ENCODE assay signal across 8 mouse cellular contexts in genomic region chr7:16817693-16818092, GRCm38 (mm10). TPM values are rescaled to one million over a fixed set of nuclear protein-coding genes. Genes with fewer than 3 reads are reported as not detected.
A peak's percentile ranks its signal among the peaks of the same experiment; 100 is the strongest.
DNase-seq lines count a peak whose midpoint lies in the region; ATAC-seq and TF ChIP-seq lines count a peak whose summit lies in the region.

No protein-coding gene starts in this region.

- TF ChIP-seq EP300 in stomach, postnatal 0 days (optimal IDR thresholded peaks at IDR 0.05): no peak

- peak overlapping the region; percentile 99; the same call in 1 of the 2 replicates for H3K9ac ChIP-seq in limb, embryonic 11.5 days (ENCODE audit: low read length)
- peak overlapping the region; percentile 99 for H3K9ac ChIP-seq in stomach, postnatal 0 days (ENCODE audit: low read length)

- ATAC-seq in erythroblast, adult 5-6 weeks (replicated peaks; ENCODE audit: low FRiP score, poor library complexity, severe bottlenecking): no peak
- ATAC-seq in megakaryocyte, adult 5-6 weeks (ENCODE audit: poor library complexity, severe bottlenecking): no peak
- ATAC-seq in limb, embryonic 11.5 days (ENCODE audit: insufficient number of reproducible peaks, low FRiP score, low TSS enrichment, low read depth): no peak
- no peak for ATAC-seq in stomach, postnatal 0 days (ENCODE audit: low FRiP score, low TSS enrichment)

- peaks cover 66% of the 10 kb centered on the region for H3K4me1 ChIP-seq in erythroblast, embryonic 14.5 days (ENCODE audit: control insufficient read depth)
- peaks cover 73% of the 10 kb centered on the region for H3K4me1 ChIP-seq in megakaryocyte, embryonic 14.5 days
- peaks cover 28% of the 10 kb centered on the region for H3K4me1 ChIP-seq in limb, embryonic 11.5 days (ENCODE audit: control insufficient read depth, insufficient read depth, low read length)
- H3K4me1 ChIP-seq in stomach, postnatal 0 days (replicated peaks; ENCODE audit: control insufficient read depth, insufficient read depth): peaks cover 14% of the 10 kb centered on the region

- no peaks in the 10 kb centered on the region for H3K9me3 ChIP-seq in erythroblast, embryonic 14.5 days (ENCODE audit: control insufficient read depth, low read length)
- no peaks in the 10 kb centered on the region for H3K9me3 ChIP-seq in megakaryocyte, embryonic 14.5 days
- no peaks in the 10 kb centered on the region for H3K9me3 ChIP-seq in limb, embryonic 11.5 days (ENCODE audit: control insufficient read depth, low read length)
- no peaks in the 10 kb centered on the region for H3K9me3 ChIP-seq in stomach, postnatal 0 days (ENCODE audit: control insufficient read depth, low read length)

- peak overlapping the region; percentile 93 for H3K4me2 ChIP-seq in limb, embryonic 11.5 days (ENCODE audit: low read depth, severe bottlenecking)
- peak overlapping the region; percentile 91 for H3K4me2 ChIP-seq in stomach, postnatal 0 days (replicated peaks; ENCODE audit: low read depth)

- peak overlapping the region; percentile 78 for H3K4me3 ChIP-seq in erythroblast, embryonic 14.5 days (replicated peaks)
- peak overlapping the region; percentile 98 for H3K4me3 ChIP-seq in megakaryocyte, embryonic 14.5 days (replicated peaks)
- peak overlapping the region; percentile 93 for H3K4me3 ChIP-seq in limb, embryonic 11.5 days (ENCODE audit: low read depth, low read length)
- H3K4me3 ChIP-seq in stomach, postnatal 0 days (ENCODE audit: low read depth, low read length): peak overlapping the region; percentile 100

- no peak overlapping the region for H3K27ac ChIP-seq in limb, embryonic 11.5 days (replicated peaks; ENCODE audit: low read depth, low read length)
- H3K27ac ChIP-seq in stomach, postnatal 0 days (replicated peaks): no peak overlapping the region; the same call in 1 of the 2 replicates

- TF ChIP-seq CTCF in stomach, postnatal 0 days (IDR thresholded peaks at IDR 0.05; ENCODE audit: low read depth): no peak

- H3K27me3 ChIP-seq in erythroblast, embryonic 14.5 days (ENCODE audit: control insufficient read depth): no peaks in the 10 kb centered on the region
- no peaks in the 10 kb centered on the region for H3K27me3 ChIP-seq in megakaryocyte, embryonic 14.5 days (replicated peaks)
- no peaks in the 10 kb centered on the region for H3K27me3 ChIP-seq in limb, embryonic 11.5 days (ENCODE audit: control insufficient read depth, insufficient read depth, low read length)
- no peaks in the 10 kb centered on the region for H3K27me3 ChIP-seq in stomach, postnatal 0 days (ENCODE audit: control insufficient read depth, insufficient read depth, low read length)

- 75% methylated on average over 3 of the region's 3 CpGs for WGBS in limb, embryonic 11.5 days
- WGBS in stomach, postnatal 0 days: 33% methylated on average over 3 of the region's 3 CpGs

- no peak for DNase-seq in limb, embryonic 11.5 days (ENCODE audit: low spot score)
- no peak for DNase-seq in stomach, postnatal 0 days (ENCODE audit: low spot score)
- no peak for DNase-seq in spleen, postnatal 10 days (ENCODE audit: low spot score in 2 of 2)
- DNase-seq in gastrocnemius, adult 8-10 months (ENCODE audit: low spot score in 2 of 2): no peak

- H3K36me3 ChIP-seq in erythroblast, embryonic 14.5 days (ENCODE audit: control insufficient read depth): peaks cover 63% of the 10 kb centered on the region
- H3K36me3 ChIP-seq in megakaryocyte, embryonic 14.5 days (replicated peaks; ENCODE audit: low read length): peaks cover 52% of the 10 kb centered on the region
- peaks cover 2% of the 10 kb centered on the region for H3K36me3 ChIP-seq in limb, embryonic 11.5 days (ENCODE audit: control insufficient read depth, insufficient read depth, low read length)
- no peaks in the 10 kb centered on the region for H3K36me3 ChIP-seq in stomach, postnatal 0 days (ENCODE audit: control insufficient read depth, insufficient read depth, low read length)

RNA-seq across cellular contexts. Expression of gene Fkrp, which starts 1.2 kb away (rescaled TPM):
- 1.2 and 1.5 TPM in 2 replicates for polyA plus RNA-seq in erythroblast, embryonic 14.5 days (2012)
- 2.5 and 4.2 TPM in 2 replicates for total RNA-seq in erythroblast, adult 5-6 weeks (2015; ENCODE audit: low replicate concordance)
- total RNA-seq in erythroblast, adult 5-6 weeks (2017; ENCODE audit: low replicate concordance): 3.1 and 8.0 TPM in 2 replicates
- 14.8 and 21.1 TPM in 2 replicates for polyA plus RNA-seq in megakaryocyte, embryonic 14.5 days (2012; ENCODE audit: insufficient read depth, low replicate concordance)
- total RNA-seq in megakaryocyte, adult 5-6 weeks (2015): 8.1 and 12.4 TPM in 2 replicates
- total RNA-seq in megakaryocyte, adult 5-6 weeks (2017): 8.1 and 10.6 TPM in 2 replicates
- 25.4 and 29.3 TPM in 2 replicates for polyA plus RNA-seq in limb, embryonic 11.5 days (2014; fragmentation: Nextera tagmentation; extraction: Ambion mirVana)
- polyA plus RNA-seq in stomach, postnatal 0 days (2015; fragmentation: Nextera tagmentation; extraction: Ambion mirVana): 14.2 and 14.5 TPM in 2 replicates
- 10 to 100 TPM; 55.5 to 67.9 (median 62.9) TPM for total RNA-seq in gastrocnemius, adult 8-10 months (2022)

RNA-seq across cellular contexts. Expression of gene Strn4, which starts 2.0 kb away (rescaled TPM):
- polyA plus RNA-seq in erythroblast, embryonic 14.5 days (2012): 11.1 and 11.3 TPM in 2 replicates
- total RNA-seq in erythroblast, adult 5-6 weeks (2015; ENCODE audit: low replicate concordance): 21.5 and 22.4 TPM in 2 replicates
- 34.3 and 69.7 TPM in 2 replicates for total RNA-seq in erythroblast, adult 5-6 weeks (2017; ENCODE audit: low replicate concordance)
- 83.0 and 118 TPM in 2 replicates for polyA plus RNA-seq in megakaryocyte, embryonic 14.5 days (2012; ENCODE audit: insufficient read depth, low replicate concordance)
- 25.7 and 27.6 TPM in 2 replicates for total RNA-seq in megakaryocyte, adult 5-6 weeks (2015)
- 45.9 and 50.0 TPM in 2 replicates for total RNA-seq in megakaryocyte, adult 5-6 weeks (2017)
- polyA plus RNA-seq in limb, embryonic 11.5 days (2014; fragmentation: Nextera tagmentation; extraction: Ambion mirVana): 125 and 128 TPM in 2 replicates
- polyA plus RNA-seq in stomach, postnatal 0 days (2015; fragmentation: Nextera tagmentation; extraction: Ambion mirVana): 45.1 and 45.2 TPM in 2 replicates
- 10 to 100 TPM; 11.0 to 15.6 (median 14.0) TPM for total RNA-seq in gastrocnemius, adult 8-10 months (2022)

RNA-seq across cellular contexts. Expression of gene Prkd2, which starts 25.0 kb away (rescaled TPM):
- polyA plus RNA-seq in erythroblast, embryonic 14.5 days (2012): 0.61 and 0.66 TPM in 2 replicates
- total RNA-seq in erythroblast, adult 5-6 weeks (2015; ENCODE audit: low replicate concordance): 4.6 and 18.8 TPM in 2 replicates
- 2.5 and 5.1 TPM in 2 replicates for total RNA-seq in erythroblast, adult 5-6 weeks (2017; ENCODE audit: low replicate concordance)
- 54.4 and 70.1 TPM in 2 replicates for polyA plus RNA-seq in megakaryocyte, embryonic 14.5 days (2012; ENCODE audit: insufficient read depth, low replicate concordance)
- 8.8 and 14.0 TPM in 2 replicates for total RNA-seq in megakaryocyte, adult 5-6 weeks (2015)
- 9.4 and 10.1 TPM in 2 replicates for total RNA-seq in megakaryocyte, adult 5-6 weeks (2017)
- polyA plus RNA-seq in limb, embryonic 11.5 days (2014; fragmentation: Nextera tagmentation; extraction: Ambion mirVana): 16.6 and 16.8 TPM in 2 replicates
- polyA plus RNA-seq in stomach, postnatal 0 days (2015; fragmentation: Nextera tagmentation; extraction: Ambion mirVana): 7.5 and 8.8 TPM in 2 replicates
- 1 to 10 TPM; 2.5 to 4.1 (median 3.4) TPM for total RNA-seq in gastrocnemius, adult 8-10 months (2022)

RNA-seq across cellular contexts. Expression of gene Slc1a5, which starts 36.6 kb away (rescaled TPM):
- polyA plus RNA-seq in erythroblast, embryonic 14.5 days (2012): 24.9 and 33.8 TPM in 2 replicates
- total RNA-seq in erythroblast, adult 5-6 weeks (2015; ENCODE audit: low replicate concordance): 655 and 701 TPM in 2 replicates
- 713 and 810 TPM in 2 replicates for total RNA-seq in erythroblast, adult 5-6 weeks (2017; ENCODE audit: low replicate concordance)
- 35.2 and 52.2 TPM in 2 replicates for polyA plus RNA-seq in megakaryocyte, embryonic 14.5 days (2012; ENCODE audit: insufficient read depth, low replicate concordance)
- total RNA-seq in megakaryocyte, adult 5-6 weeks (2015): 48.1 and 55.7 TPM in 2 replicates
- total RNA-seq in megakaryocyte, adult 5-6 weeks (2017): 27.8 and 28.4 TPM in 2 replicates
- polyA plus RNA-seq in limb, embryonic 11.5 days (2014; fragmentation: Nextera tagmentation; extraction: Ambion mirVana): 28.5 and 30.9 TPM in 2 replicates
- polyA plus RNA-seq in stomach, postnatal 0 days (2015; fragmentation: Nextera tagmentation; extraction: Ambion mirVana): 48.6 and 53.5 TPM in 2 replicates
- total RNA-seq in gastrocnemius, adult 8-10 months (2022): 10 to 100 TPM in 3 of 4 experiments, 1 to 10 TPM in 1; 8.7 to 30.2 (median 14.9) TPM

RNA-seq across cellular contexts. Expression of gene Dact3, which starts 57.4 kb away (rescaled TPM):
- polyA plus RNA-seq in erythroblast, embryonic 14.5 days (2012): 0.02 TPM in 2 replicates
- not detected in 2 replicates for total RNA-seq in erythroblast, adult 5-6 weeks (2015; ENCODE audit: low replicate concordance)
- not detected in 2 replicates for total RNA-seq in erythroblast, adult 5-6 weeks (2017; ENCODE audit: low replicate concordance)
- polyA plus RNA-seq in megakaryocyte, embryonic 14.5 days (2012; ENCODE audit: insufficient read depth, low replicate concordance): 3.3 and 10.9 TPM in 2 replicates
- total RNA-seq in megakaryocyte, adult 5-6 weeks (2015): 0.09 and 0.23 TPM in 2 replicates
- total RNA-seq in megakaryocyte, adult 5-6 weeks (2017): 0.15 and 0.16 TPM in 2 replicates
- polyA plus RNA-seq in limb, embryonic 11.5 days (2014; fragmentation: Nextera tagmentation; extraction: Ambion mirVana): 14.6 and 15.7 TPM in 2 replicates
- 3.5 and 5.1 TPM in 2 replicates for polyA plus RNA-seq in stomach, postnatal 0 days (2015; fragmentation: Nextera tagmentation; extraction: Ambion mirVana)
- total RNA-seq in gastrocnemius, adult 8-10 months (2022): 1 to 10 TPM in 2 of 4 experiments, under 1 TPM in 2; 0.87 to 1.4 (median 1.1) TPM
